Mouse (Mus musculus) telencephalon, adult 2 months (tissue): ENCODE results near the gene Snx19.

Experiments used
- DNase-seq: peaks from one replicate; pipeline ENCODE4 v3.0.0-alpha.2; 2011; ENCODE audit warnings: low read depth, low spot score

The Snx19 gene

GRCm38 (mm10) chr9:30484183-30484582, 57.3 kb downstream of the Snx19 start:
- DNase-seq: no peak

GRCm38 (mm10) chr9:30485161-30485560, 58.3 kb downstream of the Snx19 start:
- DNase-seq: no peak

DNA sequence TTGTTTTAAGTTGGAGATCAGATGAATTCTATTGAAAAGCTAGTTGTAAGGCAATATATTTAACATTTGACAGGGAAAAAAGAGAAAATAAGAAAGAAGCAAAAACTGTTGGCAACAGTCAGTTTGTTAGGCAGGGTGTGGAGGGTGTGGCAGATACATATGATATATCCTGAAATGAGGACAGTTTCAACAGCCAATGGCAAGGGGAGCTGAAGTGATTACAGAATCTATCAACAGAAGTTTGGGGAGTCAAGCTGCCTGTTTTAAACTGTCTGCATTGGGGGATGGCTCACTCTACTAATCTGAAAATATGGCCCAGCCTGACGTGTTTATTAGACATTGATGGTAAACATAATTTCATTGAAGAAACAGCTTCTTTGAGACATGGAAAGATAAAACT, 61.5 kb downstream of the Snx19 start:
- no peak for DNase-seq

DNA sequence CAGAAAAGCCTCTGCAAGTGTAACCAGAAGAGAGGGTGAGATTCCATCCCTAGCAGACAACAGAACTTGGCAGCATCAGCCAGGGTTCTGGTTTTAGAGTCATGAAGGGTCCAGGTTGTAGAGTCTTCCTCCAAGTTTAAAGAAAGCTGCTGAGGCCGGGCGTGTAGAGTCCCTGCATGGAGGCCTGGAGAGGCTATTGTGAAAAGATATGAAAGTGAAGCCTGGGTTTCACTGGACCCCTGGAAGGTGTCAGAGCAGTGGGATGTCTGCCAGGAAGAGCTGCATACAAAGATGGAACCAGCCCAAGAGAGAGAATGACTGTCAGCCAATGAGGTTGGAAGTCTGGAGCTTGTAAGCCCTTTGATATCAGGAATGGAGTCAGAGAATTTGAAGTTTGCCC, 67.5 kb downstream of the Snx19 start:
- no peak for DNase-seq

DNA sequence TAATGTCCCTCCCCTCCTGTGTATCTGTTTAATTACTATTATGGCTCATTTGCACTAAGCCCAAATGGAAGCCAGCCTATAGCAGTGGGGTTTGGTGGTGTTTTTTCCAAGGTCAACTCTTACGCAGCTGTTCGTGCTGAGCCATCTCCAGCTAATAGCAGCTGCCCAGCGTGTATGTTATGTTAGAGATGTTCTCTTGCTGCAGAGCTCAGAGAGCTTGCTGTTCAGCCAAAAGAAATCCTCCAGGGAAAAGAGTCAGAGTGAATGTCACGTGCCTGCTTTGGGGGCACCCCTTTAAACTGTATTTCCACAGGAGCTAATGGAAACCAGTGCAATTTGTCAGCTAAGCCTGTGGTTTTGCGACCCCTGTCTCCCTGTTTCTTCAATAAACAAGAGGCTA, 82.1 kb downstream of the Snx19 start:
- DNase-seq: no peak

GRCm38 (mm10) chr9:30515953-30516352, 89.0 kb downstream of the Snx19 start:
- no peak for DNase-seq
